Mouse (Mus musculus) c-Kit-positive CD71-positive TER-119-positive erythroid progenitor cells, embryonic 14.5 days (primary cell): ENCODE data around the gene Gmppa.

Experiments used
- DNase-seq: peaks from one replicate; pipeline ENCODE4 v3.0.0-alpha.2; 2013; ENCODE audit warnings: low spot score

Gene Gmppa

GRCm38 (mm10) chr1:75487405-75488161 is 51.9 kb downstream of the Gmppa start:
- no peak for DNase-seq

DNA sequence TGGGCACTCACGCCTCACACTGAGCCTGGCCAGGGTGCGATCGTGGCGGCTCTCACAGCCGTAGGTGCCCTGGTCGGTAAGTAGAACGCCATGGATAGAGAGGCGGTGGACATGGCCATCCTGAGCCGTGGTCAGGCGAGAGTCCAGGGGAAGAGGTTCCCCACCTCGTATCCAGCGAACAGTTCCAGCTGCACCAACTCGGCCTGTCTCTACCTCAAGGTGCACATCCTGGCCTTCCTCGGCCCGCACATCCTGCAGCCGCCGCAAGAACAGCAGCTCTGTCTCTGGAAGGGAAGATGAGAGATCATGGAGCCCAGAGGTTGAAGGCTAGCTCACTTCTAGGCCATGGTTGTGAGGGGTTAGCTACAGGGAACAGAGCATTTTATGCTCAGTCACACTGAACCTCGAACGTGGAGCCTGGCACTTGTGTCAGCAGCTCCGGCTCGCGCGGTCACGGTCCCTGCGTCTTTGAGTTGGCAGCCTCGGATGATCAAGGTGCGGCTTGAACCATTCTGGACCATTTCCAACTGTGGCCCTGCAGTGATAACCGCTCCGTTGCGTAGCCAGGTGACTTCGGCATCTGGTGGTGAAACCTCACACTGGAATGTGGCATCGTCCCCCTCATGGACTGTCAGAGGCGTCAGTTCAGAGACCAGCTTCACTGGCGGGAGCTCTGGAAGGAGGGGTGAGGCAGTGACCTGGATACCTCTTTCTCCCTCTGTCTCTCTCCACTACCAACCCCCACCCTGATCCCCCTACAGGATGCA is 55.2 kb downstream of the Gmppa start:
- DNase-seq: no peak

- DNase-seq: no peak
These were observed 56.9 kb downstream of the Gmppa start for GRCm38 (mm10) chr1:75492579-75493170.
